Mouse (Mus musculus) adrenal gland, adult 2 months (tissue): ENCODE results near the gene Ercc6. TPM values are rescaled to one million over a fixed set of nuclear protein-coding genes. Genes with fewer than 3 reads are reported as not detected.

ENCODE experiments used
- DNase-seq: peaks from one replicate; pipeline ENCODE4 v3.0.0; 2021
- polyA plus RNA-seq: library from polyadenylated mRNA; depleted of rRNA; stranded (reverse); fragments of >200 nt; gene quantifications from 2 replicates; pipeline ENCODE4 v1.2.3, GENCODE M21; 2012
- total RNA-seq, 2 experiments: library from RNA; stranded (reverse); gene quantifications; 2 replicates each; pipeline ENCODE4 v1.2.3; 2021

Ercc6 gene
- total and polyA plus RNA-seq, 3 experiments: 1.9 to 11.9 (median 9.0) TPM

DNA sequence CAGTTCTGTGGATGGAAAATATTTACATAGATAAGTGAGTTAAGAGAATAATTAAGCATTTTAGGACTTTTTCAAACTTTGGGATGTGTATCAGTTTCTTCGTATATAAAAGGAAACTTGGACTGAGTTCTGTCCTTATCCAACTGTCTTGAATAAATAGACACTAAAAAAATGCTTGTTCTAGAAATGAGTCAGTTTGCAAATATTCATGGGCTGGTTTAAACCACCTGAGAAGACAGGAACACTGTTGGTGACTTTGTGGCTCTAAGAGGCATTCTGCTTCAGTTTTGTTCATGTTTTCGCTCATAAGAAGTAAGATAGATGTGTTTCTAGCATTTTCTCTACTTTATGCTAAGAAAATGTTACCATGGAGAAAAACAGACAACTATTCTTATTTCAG is 5.2 kb downstream of the Ercc6 start:
- no peak for DNase-seq

DNA sequence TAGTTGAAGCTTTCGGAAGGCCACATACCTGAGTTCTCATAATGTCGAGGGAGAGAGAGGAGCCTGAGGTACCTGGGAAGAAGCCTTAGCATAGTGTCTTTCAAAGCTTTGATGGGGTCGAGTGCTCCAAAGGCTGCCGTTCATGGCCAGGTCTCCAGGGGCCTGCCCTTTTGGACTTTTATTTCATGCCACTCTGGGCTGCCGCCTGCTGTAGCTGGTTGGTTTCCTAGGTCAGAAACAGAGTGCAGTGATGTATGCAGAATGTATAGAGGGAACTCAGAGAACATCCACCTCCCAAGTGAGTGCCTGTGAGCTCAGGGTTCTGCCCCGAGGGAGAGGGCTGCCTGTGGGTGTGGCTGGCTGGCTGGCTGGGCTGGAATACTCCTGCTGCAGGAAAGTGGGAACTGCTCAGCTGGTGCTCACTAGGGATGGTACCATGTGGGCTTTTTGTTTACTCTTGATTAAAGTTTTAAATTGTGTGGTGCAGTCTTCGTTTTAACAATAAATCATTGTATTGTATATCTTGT is 7.1 kb downstream of the Ercc6 start:
- no peak for DNase-seq

- no peak for DNase-seq
Observed at GRCm38 (mm10) chr14:32522336-32522735, 9.0 kb downstream of the Ercc6 start.

DNA sequence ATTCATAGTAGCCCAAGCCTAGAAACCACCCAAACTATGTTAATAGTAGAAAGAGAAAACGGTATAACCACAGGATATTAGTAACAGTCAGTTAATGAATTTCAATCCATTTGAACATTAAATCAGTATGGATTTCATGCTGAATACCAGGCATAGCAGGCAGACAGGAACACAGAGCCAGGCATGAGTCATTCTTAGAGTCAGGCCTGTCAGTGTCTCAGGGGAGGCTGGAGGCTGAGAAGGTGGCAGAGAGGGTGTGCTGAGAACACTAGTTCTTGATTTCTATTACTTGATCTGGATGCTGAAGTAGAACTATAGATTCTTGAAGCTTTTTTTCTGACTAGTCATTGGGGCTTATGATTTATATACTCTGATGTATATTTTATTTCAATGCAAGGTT is 10.8 kb downstream of the Ercc6 start:
- no peak for DNase-seq

GRCm38 (mm10) chr14:32525996-32526705 is 12.8 kb downstream of the Ercc6 start:
- no peak for DNase-seq

DNA sequence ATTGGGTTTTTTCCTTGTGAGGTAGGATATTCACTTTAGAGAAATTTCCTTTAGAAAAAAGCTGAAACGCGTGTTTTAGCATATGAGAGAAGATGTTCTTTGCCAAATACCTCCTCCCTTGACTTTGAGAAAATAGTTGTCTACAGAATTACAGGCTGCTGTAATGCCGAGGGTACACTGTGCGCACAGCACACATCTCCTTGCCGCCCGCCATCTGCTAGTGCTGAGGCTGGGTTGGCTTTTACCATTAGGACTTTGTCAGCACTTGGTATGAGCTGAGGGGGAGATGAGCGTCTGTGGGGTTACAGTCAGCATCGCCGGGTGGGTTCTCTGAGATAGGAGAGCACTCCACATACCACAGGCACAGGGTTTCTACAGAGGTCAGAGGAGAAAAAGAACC is 13.9 kb downstream of the Ercc6 start:
- no peak for DNase-seq

DNA sequence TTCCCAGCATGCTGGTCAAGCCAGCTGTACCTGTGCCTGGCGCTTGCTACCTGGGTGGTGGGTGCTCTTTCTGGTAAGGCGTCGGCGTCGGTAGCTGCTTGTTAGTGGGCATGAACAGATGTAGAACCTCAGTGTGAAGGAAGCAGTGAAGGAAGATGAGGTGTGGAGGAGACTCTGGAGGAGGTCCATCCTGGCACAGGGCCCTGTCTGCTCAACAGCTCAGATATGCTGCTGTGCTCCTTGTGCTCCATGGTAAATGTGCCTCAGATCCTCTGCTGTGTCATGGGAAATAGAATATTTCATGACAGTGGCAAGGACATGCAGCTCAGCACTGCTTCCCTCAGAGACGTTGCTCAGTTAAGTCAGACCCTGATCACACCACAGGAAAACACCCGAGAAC is 15.7 kb downstream of the Ercc6 start:
- no peak for DNase-seq

DNA sequence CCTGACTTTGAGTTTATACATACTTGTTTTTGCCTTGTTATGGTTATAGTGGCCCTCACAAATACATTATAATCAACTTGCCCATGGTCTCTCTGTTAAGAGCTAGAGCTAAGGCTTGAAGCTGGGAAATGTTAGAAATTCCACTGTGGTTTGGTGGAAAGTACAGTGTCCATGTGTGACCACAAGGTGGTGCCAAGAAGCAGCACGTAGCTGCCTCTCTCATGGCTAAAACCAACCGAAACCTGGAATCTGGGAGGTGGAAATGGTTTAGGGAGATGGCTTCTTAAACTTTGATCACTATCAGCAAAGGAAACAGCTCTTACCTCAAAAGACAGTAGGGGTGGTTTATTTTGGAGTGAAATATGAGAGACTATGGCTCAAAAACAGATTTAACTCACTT is 17.6 kb downstream of the Ercc6 start:
- peak; percentile 29 for DNase-seq

DNA sequence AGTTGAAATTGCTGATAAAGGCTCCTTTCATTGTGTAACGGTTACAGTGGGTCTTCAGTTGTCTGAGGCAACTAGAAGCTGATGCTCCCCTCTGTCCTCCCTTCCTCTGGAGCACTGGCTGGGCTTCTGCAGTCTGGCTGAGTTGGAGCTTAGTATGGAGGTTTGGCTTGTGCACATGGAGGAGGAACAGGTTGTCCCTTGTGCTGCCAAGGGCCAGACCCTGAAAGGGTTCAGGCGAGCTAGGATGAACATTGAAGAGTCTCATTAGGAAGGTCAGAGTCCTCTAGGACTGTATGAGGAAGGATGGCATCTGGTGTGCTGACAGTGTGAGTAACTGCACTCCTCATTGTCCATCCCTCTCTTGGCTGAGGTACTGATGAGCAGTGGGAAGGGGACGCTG is 18.1 kb downstream of the Ercc6 start:
- DNase-seq: no peak

- no peak for DNase-seq
Observed at GRCm38 (mm10) chr14:32532381-32533147, 19.2 kb downstream of the Ercc6 start.

DNA sequence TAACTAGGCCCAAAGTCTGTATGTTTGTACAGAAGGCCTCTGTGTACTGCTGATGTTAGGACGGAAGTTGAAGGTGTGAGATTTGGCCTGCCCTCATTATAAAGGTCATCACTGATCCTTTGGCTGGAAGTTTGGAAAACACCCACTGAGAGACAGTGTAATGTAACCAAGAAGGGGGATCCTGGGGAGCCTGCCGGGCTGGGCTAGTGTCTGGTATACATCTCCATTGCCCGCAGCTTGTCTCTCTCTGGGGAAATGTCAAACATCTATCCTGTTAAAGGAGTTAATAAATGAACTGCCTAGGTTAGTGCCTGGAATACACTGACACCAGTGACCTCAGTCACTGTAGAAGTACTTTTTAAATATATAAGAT is 19.8 kb downstream of the Ercc6 start:
- no peak for DNase-seq

GRCm38 (mm10) chr14:32533656-32534055 is 20.3 kb downstream of the Ercc6 start:
- peak; percentile 28 for DNase-seq

DNA sequence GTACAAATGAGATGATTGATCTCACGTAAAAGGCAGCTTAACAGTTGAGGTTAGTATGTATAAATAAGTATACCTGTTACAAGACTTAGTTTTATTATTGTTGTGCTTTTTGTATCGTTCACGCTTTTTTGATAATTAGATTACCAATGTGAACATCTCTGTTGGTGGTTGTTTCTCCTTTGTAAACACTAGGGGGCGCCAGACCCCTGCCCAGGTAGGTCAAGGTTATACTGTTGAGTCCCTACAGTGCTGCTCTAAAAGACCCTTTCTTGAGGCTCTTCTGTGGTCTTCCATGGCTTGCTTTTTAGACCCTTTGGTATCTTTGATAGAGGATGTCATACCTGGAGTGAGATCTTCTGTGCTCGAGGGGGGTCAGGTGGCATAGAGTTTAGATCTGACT is 20.8 kb downstream of the Ercc6 start:
- DNase-seq: no peak

- no peak for DNase-seq
Observed at GRCm38 (mm10) chr14:32536763-32537162, 23.4 kb downstream of the Ercc6 start.

- peak; percentile 46 for DNase-seq
Observed at GRCm38 (mm10) chr14:32538115-32538514, 24.8 kb downstream of the Ercc6 start.

GRCm38 (mm10) chr14:32543075-32543474 is 29.8 kb downstream of the Ercc6 start:
- DNase-seq: no peak

GRCm38 (mm10) chr14:32546676-32547075 is 33.4 kb downstream of the Ercc6 start:
- DNase-seq: no peak

GRCm38 (mm10) chr14:32551854-32552253 is 38.5 kb downstream of the Ercc6 start:
- no peak for DNase-seq

- no peak for DNase-seq
Observed at GRCm38 (mm10) chr14:32553198-32553903, 40.0 kb downstream of the Ercc6 start.

DNA sequence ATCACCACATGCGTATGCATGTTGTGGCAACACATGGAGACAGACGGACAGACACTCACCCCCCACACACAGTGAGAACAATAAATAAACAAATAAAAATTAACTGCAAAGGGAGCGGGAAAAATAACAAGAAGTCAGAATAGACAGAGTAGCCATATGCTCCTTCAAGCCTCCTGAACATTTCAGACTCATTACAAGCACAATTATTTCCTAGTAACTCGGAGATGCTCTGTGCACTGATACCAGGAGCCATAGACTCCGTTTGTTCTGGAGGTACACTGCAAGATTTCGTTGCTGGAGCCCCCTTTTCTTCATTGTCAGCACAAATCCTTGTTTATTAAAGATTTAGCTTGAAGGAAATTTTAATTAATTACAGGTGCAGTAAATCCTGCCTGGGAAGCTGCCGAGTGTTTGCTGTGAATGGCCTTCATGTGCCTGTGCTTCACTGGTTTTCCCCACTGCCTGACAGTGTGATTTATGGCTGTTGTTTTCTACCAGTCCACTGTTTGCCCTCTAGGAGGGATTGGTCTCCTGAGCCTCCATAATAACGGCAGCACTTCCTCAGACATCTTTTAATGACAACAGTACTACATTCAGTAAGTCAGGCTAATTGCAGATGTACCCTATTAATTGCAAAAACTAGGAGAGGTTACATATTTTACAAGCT is 41.7 kb downstream of the Ercc6 start:
- DNase-seq: no peak

GRCm38 (mm10) chr14:32561428-32561827 is 48.1 kb downstream of the Ercc6 start:
- DNase-seq: no peak

- DNase-seq: no peak
Observed at GRCm38 (mm10) chr14:32563661-32564060, 50.3 kb downstream of the Ercc6 start.
